Mouse (Mus musculus): ENCODE data around the gene Bmp2k. TPM values are rescaled to one million over a fixed set of nuclear protein-coding genes. Genes with fewer than 3 reads are reported as not detected.

Gene Bmp2k
- polyA plus RNA-seq, 1 experiment from 2014 or later, result 11.9 TPM

GRCm38 (mm10) chr5:97095335-97095734, 97.8 kb downstream of the Bmp2k start:
- no peak overlapping the region for H3K27ac ChIP-seq
- H3K36me3 ChIP-seq (ENCODE audit: insufficient read depth, low read length), result 0 out of 2 replicates have a peak, but pooled peaks cover 4% of the 10 kb centered on the region
- whole genome bisulfite sequencing, result 67% methylated on average over 10 of the region's 13 CpGs
- no peak overlapping the region for H3K4me3 ChIP-seq (replicated peaks; ENCODE audit: low read depth, low read length)
- no peak for ATAC-seq (replicated peaks; ENCODE audit: low FRiP score, low read depth)
- no peak for TF ChIP-seq CTCF (IDR thresholded peaks at IDR 0.05; ENCODE audit: low read depth)
- no peak overlapping the region for H3K9ac ChIP-seq (ENCODE audit: low read depth, low read length)
- no peak overlapping the region for H3K4me2 ChIP-seq (ENCODE audit: low read length)
- no peaks in the 10 kb centered on the region for H3K4me1 ChIP-seq (replicated peaks; ENCODE audit: insufficient read depth, low read length)
- no peaks in the 10 kb centered on the region for H3K9me3 ChIP-seq (replicated peaks; ENCODE audit: low read length)
- H3K27me3 ChIP-seq (ENCODE audit: insufficient read depth, low read length), result no peaks in the 10 kb centered on the region
- no peak for DNase-seq (ENCODE audit: low spot score)

GRCm38 (mm10) chr5:97097631-97098041, 100.1 kb downstream of the Bmp2k start:
- Histone ChIP-seq H3K36me3 (ENCODE audit: insufficient read depth, low read length) (0 out of 2 replicates have a peak, but pooled peaks cover 2% of the 10 kb centered on the region), H3K9me3 (replicated peaks; ENCODE audit: low read length) (no peaks in the 10 kb centered on the region), H3K4me3 (replicated peaks; ENCODE audit: low read depth, low read length) (no peak overlapping the region), H3K27me3 (ENCODE audit: insufficient read depth, low read length) (no peaks in the 10 kb centered on the region), H3K4me2 (ENCODE audit: low read length) (no peak overlapping the region), H3K9ac (ENCODE audit: low read depth, low read length) (no peak overlapping the region), H3K27ac (no peak overlapping the region), H3K4me1 (replicated peaks; ENCODE audit: insufficient read depth, low read length) (no peaks in the 10 kb centered on the region)
- DNase-seq (ENCODE audit: low spot score) (no peak), ATAC-seq (replicated peaks; ENCODE audit: low FRiP score, low read depth) (peak; percentile 92)
- WGBS, result 59% methylated on average over 9 of the region's 9 CpGs
- TF ChIP-seq CTCF (IDR thresholded peaks at IDR 0.05; ENCODE audit: low read depth), result no peak

GRCm38 (mm10) chr5:97099954-97100353, 102.5 kb downstream of the Bmp2k start:
- no peaks in the 10 kb centered on the region for H3K36me3 ChIP-seq (ENCODE audit: insufficient read depth, low read length)
- no peak overlapping the region for H3K4me3 ChIP-seq (replicated peaks; ENCODE audit: low read depth, low read length)
- no peaks in the 10 kb centered on the region for H3K4me1 ChIP-seq (replicated peaks; ENCODE audit: insufficient read depth, low read length)
- no peaks in the 10 kb centered on the region for H3K9me3 ChIP-seq (replicated peaks; ENCODE audit: low read length)
- ATAC-seq (replicated peaks; ENCODE audit: low FRiP score, low read depth) (no peak), DNase-seq (ENCODE audit: low spot score) (no peak)
- no peaks in the 10 kb centered on the region for H3K27me3 ChIP-seq (ENCODE audit: insufficient read depth, low read length)
- 87% methylated on average over 8 of the region's 8 CpGs for WGBS
- no peak overlapping the region for H3K9ac ChIP-seq (ENCODE audit: low read depth, low read length)
- TF ChIP-seq CTCF (IDR thresholded peaks at IDR 0.05; ENCODE audit: low read depth), result no peak
- H3K4me2 ChIP-seq (ENCODE audit: low read length), result no peak overlapping the region
- no peak overlapping the region for H3K27ac ChIP-seq

- H3K36me3 ChIP-seq (ENCODE audit: insufficient read depth, low read length), result no peaks in the 10 kb centered on the region
- no peak overlapping the region for H3K4me2 ChIP-seq (ENCODE audit: low read length)
- H3K4me1 ChIP-seq (replicated peaks; ENCODE audit: insufficient read depth, low read length), result no peaks in the 10 kb centered on the region
- no peak overlapping the region for H3K9ac ChIP-seq (ENCODE audit: low read depth, low read length)
- no peaks in the 10 kb centered on the region for H3K27me3 ChIP-seq (ENCODE audit: insufficient read depth, low read length)
- no peak for DNase-seq (ENCODE audit: low spot score)
- no peak overlapping the region for H3K27ac ChIP-seq
- H3K9me3 ChIP-seq (replicated peaks; ENCODE audit: low read length), result no peaks in the 10 kb centered on the region
- H3K4me3 ChIP-seq (replicated peaks; ENCODE audit: low read depth, low read length), result no peak overlapping the region
- ATAC-seq (replicated peaks; ENCODE audit: low FRiP score, low read depth), result no peak
- WGBS, result 89% methylated on average over 5 of the region's 5 CpGs
- TF ChIP-seq CTCF (IDR thresholded peaks at IDR 0.05; ENCODE audit: low read depth), result no peak
Measured at GRCm38 (mm10) chr5:97108333-97108732, 110.8 kb downstream of the Bmp2k start.

GRCm38 (mm10) chr5:97110133-97110532, 112.6 kb downstream of the Bmp2k start:
- Histone ChIP-seq H3K27ac (no peak overlapping the region), H3K4me2 (ENCODE audit: low read length) (no peak overlapping the region), H3K36me3 (ENCODE audit: insufficient read depth, low read length) (no peaks in the 10 kb centered on the region), H3K9me3 (replicated peaks; ENCODE audit: low read length) (no peaks in the 10 kb centered on the region), H3K4me3 (replicated peaks; ENCODE audit: low read depth, low read length) (no peak overlapping the region), H3K9ac (ENCODE audit: low read depth, low read length) (no peak overlapping the region), H3K4me1 (replicated peaks; ENCODE audit: insufficient read depth, low read length) (no peaks in the 10 kb centered on the region), H3K27me3 (ENCODE audit: insufficient read depth, low read length) (no peaks in the 10 kb centered on the region)
- no peak for TF ChIP-seq CTCF (IDR thresholded peaks at IDR 0.05; ENCODE audit: low read depth)
- DNase-seq (ENCODE audit: low spot score) (no peak), ATAC-seq (replicated peaks; ENCODE audit: low FRiP score, low read depth) (no peak)
- WGBS, result 26% methylated on average over 2 of the region's 2 CpGs

GRCm38 (mm10) chr5:97110697-97111096, 113.2 kb downstream of the Bmp2k start:
- H3K36me3 ChIP-seq (ENCODE audit: insufficient read depth, low read length), result no peaks in the 10 kb centered on the region
- H3K27ac ChIP-seq, result no peak overlapping the region

More at GRCm38 (mm10) chr5:97110697-97111096, 113.2 kb downstream of the Bmp2k start:
- H3K4me2 ChIP-seq (ENCODE audit: low read length), result peak overlapping the region; percentile 89
- peak overlapping the region; percentile 58 for H3K9ac ChIP-seq (ENCODE audit: low read depth, low read length)
- H3K4me1 ChIP-seq (replicated peaks; ENCODE audit: insufficient read depth, low read length), result no peaks in the 10 kb centered on the region
- H3K27me3 ChIP-seq (ENCODE audit: insufficient read depth, low read length), result no peaks in the 10 kb centered on the region
- H3K9me3 ChIP-seq (replicated peaks; ENCODE audit: low read length), result no peaks in the 10 kb centered on the region
- peak overlapping the region; percentile 66 for H3K4me3 ChIP-seq (replicated peaks; ENCODE audit: low read depth, low read length)
- DNase-seq (ENCODE audit: low spot score), result no peak
- TF ChIP-seq CTCF (IDR thresholded peaks at IDR 0.05; ENCODE audit: low read depth), result no peak
- ATAC-seq (replicated peaks; ENCODE audit: low FRiP score, low read depth), result no peak
- 17% methylated on average over 5 of the region's 5 CpGs for WGBS
